Mouse (Mus musculus) ES-E14 (cell line): ENCODE results near the gene Wdr20. TPM values are rescaled to one million over a fixed set of nuclear protein-coding genes. Genes with fewer than 3 reads are reported as not detected.

Experiments used
- DNase-seq: peaks from one replicate; pipeline ENCODE4 v3.0.0-alpha.2; 2013; ENCODE audit warnings: low read depth, low spot score
- H3K27ac ChIP-seq: 2 replicates; pipeline ENCODE4 v1.5.1; 2012; ENCODE audit warnings: low read depth, mild to moderate bottlenecking, low read length, moderate library complexity, mixed read lengths; ENCODE audit not compliant: poor library complexity, insufficient read depth, severe bottlenecking
- H3K36me3 ChIP-seq: 2 replicates; pipeline ENCODE4 v1.6.1; 2012; ENCODE audit warnings: mild to moderate bottlenecking, low read length, moderate library complexity, mixed read lengths; ENCODE audit not compliant: control insufficient read depth, poor library complexity, insufficient read depth, severe bottlenecking
- H3K4me1 ChIP-seq, 2 experiments: fragments of 150-350 bp in 1 of 2; sonication (generic) in 1 of 2; 2 replicates each; pipeline ENCODE4 v1.6.1; 2012; ENCODE audit warnings: low read length in 2 of 2, mild to moderate bottlenecking in 1 of 2, mixed read lengths in 1 of 2; ENCODE audit not compliant: control insufficient read depth in 2 of 2, insufficient read depth in 2 of 2, poor library complexity in 1 of 2
- H3K4me3 ChIP-seq, 2 experiments: fragments of 150-350 bp in 1 of 2; sonication (generic) in 1 of 2; 2 replicates each; pipeline ENCODE4 v1.5.1; 2012; ENCODE audit warnings: low read length in 2 of 2, low read depth in 1 of 2, mild to moderate bottlenecking in 1 of 2, mixed read lengths in 1 of 2; ENCODE audit not compliant: insufficient read depth in 1 of 2, poor library complexity in 1 of 2, severe bottlenecking in 1 of 2
- H3K9ac ChIP-seq: 2 replicates; pipeline ENCODE4 v1.6.1; 2012; ENCODE audit warnings: low read depth, mild to moderate bottlenecking, low read length, mixed read lengths; ENCODE audit not compliant: poor library complexity, insufficient read depth, severe bottlenecking
- H3K9me3 ChIP-seq: fragments of 150-350 bp; sonication (generic); 2 replicates; pipeline ENCODE4 v1.6.1; 2012; ENCODE audit warnings: low read depth, mild to moderate bottlenecking, low read length; ENCODE audit not compliant: control insufficient read depth, insufficient read depth
- CHD2 ChIP-seq: IDR thresholded peaks from 2 replicates; pipeline ENCODE4 v1.6.1; 2014; ENCODE audit warnings: mild to moderate bottlenecking, low read depth, low read length, inconsistent platforms
- HCFC1 ChIP-seq: IDR thresholded peaks from 2 replicates; pipeline ENCODE4 v1.6.1; 2012; ENCODE audit warnings: low read length, inconsistent platforms, borderline replicate concordance; ENCODE audit not compliant: insufficient read depth
- MAFK ChIP-seq: IDR thresholded peaks from 2 replicates; pipeline ENCODE4 v1.6.1; 2014; ENCODE audit warnings: mild to moderate bottlenecking, low read depth, low read length, inconsistent platforms; ENCODE audit not compliant: insufficient read depth
- ZC3H11A ChIP-seq: IDR thresholded peaks from 2 replicates; pipeline ENCODE4 v1.6.1; 2012; ENCODE audit warnings: low read depth, mild to moderate bottlenecking, inconsistent platforms, low read length, borderline replicate concordance
- ZNF384 ChIP-seq: IDR thresholded peaks from 2 replicates; pipeline ENCODE4 v1.6.1; 2012; ENCODE audit warnings: low read depth, low read length, inconsistent platforms
- in situ Hi-C, 2 experiments: fragments of 600-800 bp; cut with MboI; formaldehyde crosslinking; loops; one replicate each; pipeline ENCODE4 v1.15.1; 2025; ENCODE audit warnings: low sequenced_read_pairs in 2 of 2, inconsistent platforms in 1 of 2; ENCODE audit not compliant: unreplicated experiment in 2 of 2
- total RNA-seq: library from RNA; depleted of rRNA; stranded (reverse); fragments of 300-350 nt; gene quantifications from 2 replicates; pipeline ENCODE4 v1.2.3, GENCODE M21; 2012

The Wdr20 gene
- total RNA-seq, 1 experiment, result 30.3 TPM

DNA sequence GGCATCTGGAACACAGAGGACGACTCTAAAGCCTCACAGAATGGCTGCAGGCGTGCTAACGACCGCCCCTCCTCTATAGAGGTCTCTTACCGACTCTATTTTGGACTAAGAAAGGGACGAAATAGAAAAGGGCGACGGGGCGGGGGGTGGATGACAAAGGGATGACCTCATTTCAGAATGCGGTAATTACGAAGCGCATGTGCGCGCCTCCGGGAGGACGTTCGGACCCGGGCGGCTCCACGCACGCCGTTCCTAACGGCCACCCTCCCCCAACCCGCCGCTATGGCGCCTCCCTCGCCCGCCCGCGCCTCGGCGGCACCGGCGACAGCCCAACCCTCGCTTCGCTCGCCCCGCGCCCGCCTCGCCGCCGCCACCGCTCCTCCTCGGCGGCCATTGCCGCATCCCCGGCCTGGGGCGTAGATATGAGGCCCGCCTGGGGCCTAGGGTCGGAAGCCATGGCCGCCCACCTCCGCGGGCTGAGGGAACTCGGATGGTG, 42.0 kb upstream of the Wdr20 start:
- Histone ChIP-seq H3K27ac (peak overlapping the region; percentile 98), H3K4me1 (peaks cover 5 to 9% of the 10 kb centered on the region in 2 experiments; a peak in 3 of 4 replicates), H3K9ac (peak overlapping the region; percentile 99), H3K9me3 (no peaks in the 10 kb centered on the region), H3K4me3 (peak overlapping the region; percentile 93 to 97), H3K36me3 (peaks cover 33% of the 10 kb centered on the region)
- in situ Hi-C loops, result loop anchor here in 1 of 2 experiments (25.0 kb wide), 1 partner anchor 842 kb away; the partner anchor contains the start of gene Eif5
- DNase-seq, result no peak
- TF ChIP-seq HCFC1 (no peak), CHD2 (no peak), ZNF384 (no peak), ZC3H11A (no peak), MAFK (no peak)

DNA sequence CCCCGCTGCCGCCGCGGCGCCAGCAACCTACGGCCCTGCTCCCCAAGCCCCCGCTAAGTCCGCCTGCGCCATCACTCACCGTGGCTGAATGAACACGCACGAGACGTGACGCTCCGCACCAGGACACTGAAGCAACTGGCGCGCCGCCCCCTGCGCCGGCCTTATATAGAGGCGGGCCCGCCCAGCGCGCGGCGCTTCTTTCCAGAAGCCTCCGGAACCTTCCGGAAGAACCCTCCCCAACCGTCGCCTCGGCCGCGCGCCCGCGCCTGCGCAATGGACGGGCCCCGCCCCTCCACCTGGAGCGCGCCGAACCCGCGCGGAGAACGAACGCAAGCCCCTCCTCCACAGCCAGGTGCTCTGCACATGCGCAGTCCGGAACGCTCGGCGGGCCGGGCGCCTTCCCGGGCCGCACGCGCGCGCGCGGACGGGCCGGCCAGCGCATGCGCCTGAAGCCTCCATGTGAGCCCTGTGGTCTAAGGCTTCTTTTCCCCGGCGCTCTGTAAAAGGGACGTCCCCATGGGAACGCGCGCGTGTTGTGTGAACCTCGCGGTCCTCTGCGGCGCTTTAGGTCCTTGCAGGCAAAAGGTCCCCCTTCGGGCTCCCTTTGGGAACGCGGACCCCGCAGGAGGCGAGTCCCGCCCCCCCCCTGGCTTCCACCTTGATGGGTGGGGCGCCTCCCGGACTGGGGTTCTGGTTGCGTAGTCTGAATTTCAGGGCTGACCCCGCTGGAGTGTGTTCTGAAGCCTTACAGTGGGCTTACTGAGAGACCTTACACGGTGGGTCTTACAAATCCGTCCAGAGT, 41.4 kb upstream of the Wdr20 start:
- Histone ChIP-seq H3K4me3 (peak overlapping the region; percentile 93 to 97), H3K9ac (peak overlapping the region; percentile 99), H3K9me3 (no peaks in the 10 kb centered on the region), H3K27ac (peak overlapping the region; percentile 98), H3K36me3 (peaks cover 32% of the 10 kb centered on the region), H3K4me1 (peaks cover 5 to 9% of the 10 kb centered on the region in 2 experiments; a peak in 3 of 4 replicates)
- in situ Hi-C loops, result loop anchor here in 1 of 2 experiments (25.0 kb wide), 1 partner anchor 841 kb away; the partner anchor contains the start of gene Eif5
- no peak for TF ChIP-seq MAFK
- TF ChIP-seq ZC3H11A, result no peak
- no peak for TF ChIP-seq ZNF384
- no peak for TF ChIP-seq HCFC1
- no peak for TF ChIP-seq CHD2
- peak; percentile 88 for DNase-seq

DNA sequence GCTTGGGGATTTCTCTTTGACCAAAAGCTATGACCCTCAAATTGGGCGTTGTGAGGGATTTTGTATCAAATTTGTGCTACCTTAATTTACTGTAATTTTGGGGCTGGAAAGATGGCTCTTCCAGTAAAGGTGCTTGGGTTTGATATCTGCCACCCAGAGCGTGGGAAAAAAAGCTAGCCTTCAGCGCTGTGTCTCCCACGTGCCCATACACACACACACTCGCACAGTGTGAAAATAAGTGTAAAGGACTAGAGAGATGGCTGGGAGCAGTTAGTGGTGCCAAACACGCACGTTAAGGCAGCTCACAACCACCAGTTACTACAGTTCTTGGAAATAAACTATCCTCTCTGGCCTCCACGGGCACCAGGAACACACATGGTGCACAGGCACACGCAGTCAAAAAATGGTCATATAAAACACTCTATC, 40.8 kb upstream of the Wdr20 start:
- peak overlapping the region; percentile 96 for H3K27ac ChIP-seq
- in situ Hi-C loops, result loop anchor here in 1 of 2 experiments (25.0 kb wide), 1 partner anchor 840 kb away; the partner anchor contains the start of gene Eif5
- peak overlapping the region; percentile 72 to 80 for H3K4me3 ChIP-seq
- H3K36me3 ChIP-seq, result peaks cover 26% of the 10 kb centered on the region
- no peaks in the 10 kb centered on the region for H3K9me3 ChIP-seq
- H3K9ac ChIP-seq, result peak overlapping the region; percentile 95
- TF ChIP-seq ZC3H11A (no peak), HCFC1 (no peak), ZNF384 (no peak), CHD2 (no peak), MAFK (no peak)
- H3K4me1 ChIP-seq, result peaks cover 5 to 12% of the 10 kb centered on the region in 2 experiments; a peak in 3 of 4 replicates
- no peak for DNase-seq

DNA sequence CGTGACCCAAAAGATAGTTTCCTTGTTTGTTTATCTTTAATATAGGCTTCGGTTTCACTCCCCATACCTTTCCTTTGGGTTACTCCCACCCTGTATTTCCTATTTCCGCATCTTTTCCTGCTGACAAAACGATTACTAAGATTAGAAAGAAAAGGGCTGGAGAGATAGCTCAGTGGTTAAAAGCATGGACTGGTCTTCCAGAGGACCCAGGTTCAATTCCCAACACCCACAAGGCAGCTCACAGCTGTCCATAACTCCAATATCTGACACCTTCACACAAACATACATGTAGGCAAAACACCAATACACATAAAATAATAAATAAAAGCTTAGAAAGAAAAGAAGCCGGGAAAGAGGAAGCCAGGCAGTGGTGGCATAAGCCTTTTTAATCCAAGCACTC, 40.3 kb upstream of the Wdr20 start:
- H3K4me1 ChIP-seq, result peaks cover 5 to 12% of the 10 kb centered on the region in 2 experiments; a peak in 3 of 4 replicates
- no peaks in the 10 kb centered on the region for H3K9me3 ChIP-seq
- H3K9ac ChIP-seq, result peak overlapping the region; percentile 95; the same call in 1 of the 2 replicates
- peaks cover 26% of the 10 kb centered on the region for H3K36me3 ChIP-seq
- H3K4me3 ChIP-seq, result peak overlapping the region; percentile 72 to 80; a peak in 3 of 4 replicates
- peak overlapping the region; percentile 96; the same call in 1 of the 2 replicates for H3K27ac ChIP-seq
- TF ChIP-seq MAFK, result no peak
- no peak for TF ChIP-seq CHD2
- TF ChIP-seq ZNF384, result no peak
- TF ChIP-seq HCFC1, result no peak
- no peak for TF ChIP-seq ZC3H11A
- in situ Hi-C loops, result loop anchor here in 1 of 2 experiments (25.0 kb wide), 1 partner anchor 840 kb away; the partner anchor contains the start of gene Eif5
- DNase-seq, result no peak
